Mouse (Mus musculus): ENCODE measurements around the gene Dalrd3.

The Dalrd3 gene

DNA sequence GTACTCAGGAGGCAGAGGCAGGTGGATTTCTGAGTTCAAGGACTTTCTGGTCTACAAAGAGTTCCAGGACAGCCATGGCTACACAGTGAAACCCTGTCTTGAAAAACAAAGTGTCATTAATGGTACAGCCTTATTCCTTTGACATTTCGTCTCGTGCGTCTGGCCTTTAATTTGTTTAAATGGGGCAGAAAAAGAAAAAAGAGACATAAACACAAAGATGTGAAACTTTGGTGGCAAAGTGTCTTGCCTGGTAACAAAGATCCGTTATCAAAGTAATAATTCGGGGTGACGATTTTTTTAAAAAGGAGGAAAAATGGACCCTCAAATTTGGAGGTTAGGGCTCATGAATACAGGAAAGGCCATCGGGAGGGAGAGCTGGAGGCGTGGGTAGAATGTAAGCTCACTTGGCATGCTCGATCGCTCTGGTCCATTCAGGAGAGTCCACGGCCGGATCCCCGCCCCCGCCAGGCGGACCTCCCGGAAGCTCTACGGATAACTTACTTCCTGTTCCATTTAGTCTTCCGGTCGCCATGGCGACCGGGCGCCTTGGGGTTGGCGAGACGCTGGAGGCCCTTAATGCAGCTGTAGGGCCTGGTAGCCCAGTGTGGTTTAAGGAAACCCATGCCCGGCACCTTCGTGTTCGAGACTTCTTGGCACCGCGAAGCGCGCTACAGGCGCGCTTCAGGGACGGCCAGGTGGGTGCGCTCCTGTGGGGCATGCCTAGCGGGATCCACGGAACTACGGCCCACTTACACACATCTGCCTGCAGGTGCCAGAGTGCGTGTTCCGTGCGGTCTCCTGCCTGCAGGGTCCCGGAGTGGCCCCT, at the start of gene Dalrd3:
TSS of gene Dalrd3 (plus strand) at position 506 of the 826 bp plus-strand sequence.
- DNase-seq (ENCODE audit: low read depth in 2 of 2, low spot score in 2 of 2), result peak; percentile 66 to 76

DNA sequence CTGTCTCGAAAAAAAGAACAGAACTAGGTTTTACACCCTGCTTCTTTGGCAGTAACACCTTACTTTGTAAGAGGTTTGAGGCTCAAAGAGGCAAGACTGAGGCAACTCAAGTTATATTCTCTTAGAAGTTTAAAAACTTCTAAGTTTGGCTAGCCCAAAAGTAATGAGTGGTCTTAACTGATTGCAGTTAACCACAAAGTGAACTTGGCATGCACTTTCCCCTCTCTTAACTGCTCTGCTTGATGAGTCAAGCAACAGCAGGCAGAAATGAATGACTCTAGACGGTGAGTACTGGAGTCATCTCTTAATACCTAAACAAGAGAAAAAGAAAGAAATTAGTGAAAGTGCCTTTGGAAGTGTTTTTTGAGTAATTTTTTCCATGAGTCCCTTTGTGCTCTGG, 48.1 kb upstream of the Dalrd3 start:
- no peak for DNase-seq (ENCODE audit: low read depth in 2 of 2, low spot score in 2 of 2)

DNA sequence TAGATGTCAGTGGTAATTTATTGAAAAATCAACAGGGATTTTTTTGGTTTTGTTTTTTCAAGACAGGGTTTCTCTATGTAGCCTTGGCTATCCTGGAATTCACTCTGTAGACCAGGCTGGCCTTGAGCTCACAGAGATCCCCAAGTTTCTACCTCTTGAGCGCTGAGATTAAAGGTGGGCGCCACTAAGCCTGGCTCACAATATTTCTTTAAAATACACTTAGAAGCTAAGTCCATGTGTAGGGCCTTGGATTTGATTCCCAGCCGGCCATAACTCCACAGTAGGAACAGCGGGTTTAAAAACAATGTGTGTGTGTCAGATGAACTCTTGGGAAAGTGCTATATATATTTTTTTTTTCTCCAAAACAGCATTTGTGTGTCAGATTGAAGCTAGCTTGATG, 46.3 kb upstream of the Dalrd3 start:
- DNase-seq (ENCODE audit: low read depth in 2 of 2, low spot score in 2 of 2), result no peak

- no peak for DNase-seq (ENCODE audit: low read depth in 2 of 2, low spot score in 2 of 2)
Measured at GRCm38 (mm10) chr9:108525400-108525799, 44.3 kb upstream of the Dalrd3 start.

DNA sequence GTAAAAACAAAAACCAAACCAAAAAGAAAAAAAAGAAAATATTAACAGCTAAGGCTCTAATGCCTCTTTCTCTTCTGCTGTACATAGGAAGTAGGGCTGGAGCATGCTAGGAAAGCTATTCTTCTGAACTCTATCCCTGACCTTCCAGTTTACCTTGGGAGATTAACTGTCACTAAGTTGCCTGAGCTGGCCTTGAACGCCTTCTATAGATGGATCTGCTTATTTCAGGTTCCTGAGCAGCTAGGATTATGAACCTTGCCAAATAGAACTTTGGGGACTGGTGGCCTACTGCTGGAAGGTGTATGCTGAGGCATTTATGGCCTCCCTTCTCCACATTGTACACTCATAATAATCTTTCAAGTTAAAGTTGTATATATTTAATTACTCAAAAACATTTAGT, 38.7 kb upstream of the Dalrd3 start:
- no peak for DNase-seq (ENCODE audit: low read depth in 2 of 2, low spot score in 2 of 2)

GRCm38 (mm10) chr9:108531496-108531895, 38.2 kb upstream of the Dalrd3 start:
- no peak for DNase-seq (ENCODE audit: low read depth in 2 of 2, low spot score in 2 of 2)

DNA sequence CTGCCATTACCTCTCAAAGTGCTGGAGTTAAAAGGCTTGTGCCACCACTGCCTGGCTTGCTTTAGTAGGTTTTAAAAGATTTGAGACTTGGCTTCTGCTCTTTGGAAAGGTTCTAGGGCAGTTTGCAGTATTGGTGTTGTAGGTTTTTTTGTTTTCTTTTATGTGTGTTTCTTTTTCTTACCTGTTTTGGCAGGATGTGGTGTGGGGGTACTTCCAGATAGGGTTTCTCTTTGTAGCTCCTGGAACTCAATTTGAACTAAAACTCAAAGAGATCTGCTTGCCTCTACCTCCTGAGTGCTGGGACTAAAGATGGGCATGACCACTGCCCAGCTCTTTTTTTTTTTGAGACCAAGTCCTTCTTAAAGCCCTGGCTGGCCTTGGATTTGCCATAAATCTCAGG, 28.8 kb upstream of the Dalrd3 start:
- DNase-seq (ENCODE audit: low read depth in 2 of 2, low spot score in 2 of 2), result peak in 1 of 2 experiments; percentile 15

- no peak for DNase-seq (ENCODE audit: low read depth in 2 of 2, low spot score in 2 of 2)
Measured at GRCm38 (mm10) chr9:108545986-108546385, 23.7 kb upstream of the Dalrd3 start.

DNA sequence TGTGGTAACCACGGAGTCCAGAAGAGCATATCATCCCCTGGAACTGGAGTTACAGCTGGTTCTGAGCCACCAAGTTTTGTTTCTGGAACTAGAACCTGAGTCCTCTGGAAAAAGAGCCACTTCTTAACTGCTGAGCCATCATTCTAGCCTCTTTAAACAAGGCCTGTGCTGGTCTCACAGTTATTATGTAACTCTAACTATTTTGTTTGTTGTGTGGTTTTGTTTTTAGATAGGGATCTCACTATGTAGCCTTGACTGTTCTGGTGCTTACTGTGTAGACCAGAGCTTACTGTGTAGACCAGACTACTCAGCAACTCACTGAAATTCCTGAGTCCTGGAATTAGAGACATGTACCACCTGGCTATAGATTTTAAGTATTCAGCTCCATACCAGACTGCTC, 22.8 kb upstream of the Dalrd3 start:
- no peak for DNase-seq (ENCODE audit: low read depth in 2 of 2, low spot score in 2 of 2)

DNA sequence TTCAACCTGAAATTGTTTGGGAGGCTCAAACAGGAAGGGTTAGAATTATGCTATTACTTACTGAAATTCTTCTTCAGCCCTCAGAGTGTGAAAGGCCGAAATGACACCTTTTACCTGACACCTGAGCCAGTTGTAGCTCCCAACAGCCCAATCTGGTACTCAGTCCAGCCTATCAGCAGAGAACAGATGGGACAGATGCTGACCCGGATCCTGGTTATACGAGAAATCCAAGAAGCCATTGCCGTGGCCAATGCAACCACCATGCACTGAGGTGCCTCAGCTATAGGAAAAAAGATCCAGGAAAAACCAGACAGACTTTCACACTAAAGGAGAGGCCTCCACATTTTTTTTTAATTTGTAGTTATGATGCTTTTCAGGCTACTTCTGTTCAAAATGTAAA, 10.5 kb upstream of the Dalrd3 start:
- no peak for DNase-seq (ENCODE audit: low read depth in 2 of 2, low spot score in 2 of 2)

DNA sequence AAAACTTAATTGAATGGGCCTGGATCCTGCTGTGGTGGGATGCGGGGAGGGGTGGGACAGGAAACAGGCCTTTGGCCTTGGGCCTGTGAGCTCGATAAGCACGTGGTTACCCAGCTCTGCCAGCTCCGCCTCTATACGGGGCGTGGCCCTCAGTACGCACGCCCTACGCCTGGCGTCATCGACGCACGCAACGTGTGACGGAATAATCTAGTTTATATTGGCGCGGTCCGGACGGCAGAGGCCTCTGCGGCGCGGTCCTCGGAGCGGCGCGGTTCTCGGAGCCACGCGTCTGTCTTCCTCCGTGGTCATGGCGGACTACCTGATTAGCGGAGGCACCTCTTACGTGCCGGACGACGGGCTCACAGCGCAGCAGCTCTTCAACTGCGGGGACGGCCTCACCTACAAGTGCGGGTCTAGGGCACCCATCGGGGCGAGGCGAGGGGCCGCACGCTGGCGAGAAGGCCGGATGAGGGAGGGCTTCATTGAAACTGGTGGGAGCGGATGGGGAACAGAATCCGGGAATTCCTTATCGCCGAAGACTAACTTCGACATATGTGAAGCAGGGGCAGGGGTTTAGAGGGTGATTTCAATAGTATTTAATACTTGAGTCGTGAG, 9.4 kb upstream of the Dalrd3 start, which contains the start of gene Impdh2:
TSS of gene Impdh2 (plus strand) at position 60 of the 615 bp plus-strand sequence.
- peak; percentile 88 to 93 for DNase-seq (ENCODE audit: low read depth in 2 of 2, low spot score in 2 of 2)

GRCm38 (mm10) chr9:108563671-108564070, 6.0 kb upstream of the Dalrd3 start:
- DNase-seq (ENCODE audit: low read depth in 2 of 2, low spot score in 2 of 2), result no peak

GRCm38 (mm10) chr9:108564131-108564530, 5.6 kb upstream of the Dalrd3 start:
- DNase-seq (ENCODE audit: low read depth in 2 of 2, low spot score in 2 of 2), result no peak

DNA sequence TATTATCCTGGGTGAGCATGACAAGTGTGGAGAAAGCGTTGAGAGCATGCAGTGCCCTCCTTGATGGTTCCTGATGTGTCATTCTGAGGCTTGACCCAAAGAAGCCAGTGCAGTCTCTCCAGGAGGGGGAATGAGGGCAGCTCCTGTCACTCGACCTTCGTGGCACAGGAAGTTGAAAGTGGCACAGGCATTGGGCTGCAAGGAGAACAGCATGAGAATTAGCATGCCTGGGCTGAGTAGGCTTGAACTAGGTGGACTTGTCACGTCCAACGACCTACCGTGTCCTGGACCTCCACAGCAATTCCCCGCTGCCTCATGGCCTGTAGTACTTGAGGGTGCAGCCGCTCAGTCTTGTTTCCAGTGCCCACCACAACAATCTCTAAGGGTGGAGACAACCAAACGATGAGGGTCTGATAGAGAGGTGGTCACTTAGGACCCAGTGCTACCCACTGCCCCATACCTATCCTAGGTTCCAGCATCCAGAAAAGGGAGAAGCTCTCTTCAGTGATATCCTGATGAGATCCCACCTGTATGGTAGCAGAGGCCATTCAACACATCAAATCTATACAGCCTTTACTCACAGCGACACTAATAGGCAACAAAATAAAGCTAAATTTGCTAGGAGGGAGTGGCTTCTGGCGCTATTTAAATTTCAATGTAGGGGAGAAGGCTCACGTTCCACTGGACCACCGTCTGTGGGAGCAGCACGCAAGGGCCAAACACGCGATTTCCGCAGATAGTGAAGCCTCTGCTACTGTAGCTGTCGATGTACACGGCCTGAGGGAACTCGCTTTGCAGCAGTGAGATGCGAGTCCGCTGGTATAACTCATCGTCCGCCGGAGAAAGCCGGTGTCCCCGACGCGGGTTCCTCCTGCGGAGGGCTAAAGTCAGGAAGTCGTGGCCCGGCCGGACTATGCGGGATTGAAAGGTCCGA, 3.5 kb upstream of the Dalrd3 start:
- DNase-seq (ENCODE audit: low read depth in 2 of 2, low spot score in 2 of 2), result no peak

DNA sequence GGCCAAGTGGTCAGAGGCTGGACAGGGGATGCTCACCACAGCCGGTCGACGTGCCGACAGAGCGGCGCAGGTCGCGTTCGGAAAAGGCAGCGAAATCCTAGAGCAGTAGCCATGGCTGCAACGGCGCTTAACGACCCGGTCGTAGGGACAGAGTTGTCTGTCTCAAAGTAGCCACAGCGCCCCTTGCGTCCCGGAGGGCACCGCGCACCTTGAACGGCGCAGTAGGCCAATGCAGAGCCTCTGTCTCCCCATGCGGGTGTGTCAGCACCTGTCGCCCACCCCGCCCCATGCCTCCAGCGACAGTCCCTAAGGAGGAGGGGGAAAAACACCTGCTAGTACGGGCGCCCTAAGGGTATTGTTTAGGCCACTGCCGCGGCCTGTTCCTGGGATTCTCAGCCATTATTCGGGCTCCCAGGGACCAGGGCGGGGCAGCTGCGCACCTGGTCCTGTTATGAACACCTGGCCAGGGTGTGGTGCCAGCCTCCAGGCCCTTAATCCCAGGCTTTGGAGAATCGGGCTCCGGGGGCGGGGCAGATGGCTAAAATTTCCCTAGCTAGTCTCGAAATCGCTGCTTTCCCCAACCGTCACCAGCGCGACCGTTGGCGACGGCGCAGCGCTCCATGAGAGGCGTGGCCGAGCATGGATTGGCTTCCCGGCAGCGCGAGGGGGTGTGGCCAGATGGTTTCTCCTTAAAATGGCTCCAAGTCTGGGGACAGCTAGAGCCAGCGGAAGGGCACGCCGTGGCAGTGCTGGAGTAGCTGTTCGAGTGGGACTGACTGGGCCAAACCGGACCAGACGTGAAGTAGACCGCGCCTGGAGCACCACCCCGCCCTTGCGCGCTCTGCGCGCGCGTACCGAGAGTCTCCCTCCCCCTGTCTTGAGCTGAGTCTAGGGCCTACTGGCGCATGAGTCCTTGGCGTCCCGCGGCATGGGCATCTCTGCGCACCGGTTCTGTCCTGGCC, 2.6 kb upstream of the Dalrd3 start, which contains the start of gene Ndufaf3:
TSS of gene Ndufaf3 (minus strand) at position 620 of the 962 bp plus-strand sequence.
- peak; percentile 94 to 98 for DNase-seq (ENCODE audit: low read depth in 2 of 2, low spot score in 2 of 2)

GRCm38 (mm10) chr9:108567931-108568419, 1.7 kb upstream of the Dalrd3 start:
- no peak for DNase-seq (ENCODE audit: low read depth in 2 of 2, low spot score in 2 of 2)

DNA sequence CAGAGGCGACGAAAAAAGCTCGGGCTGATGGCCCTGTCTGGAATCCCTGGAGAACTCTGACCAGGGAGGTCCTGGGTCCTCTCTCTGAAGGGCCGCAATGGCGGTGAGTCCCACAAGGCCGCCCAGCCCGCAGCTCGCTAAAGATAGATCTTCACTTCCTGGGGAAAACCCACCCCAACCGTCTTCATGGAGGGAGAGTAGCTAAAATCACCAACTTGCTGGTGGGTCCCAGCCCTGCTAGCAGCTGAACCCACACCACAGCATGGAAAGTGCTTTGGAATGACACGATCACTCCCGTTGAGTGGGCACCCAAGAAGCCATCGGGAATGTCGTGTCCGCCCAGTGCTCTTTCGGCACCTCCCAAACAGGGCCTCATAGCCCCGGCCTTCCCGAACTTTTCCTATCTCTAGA, 1.2 kb upstream of the Dalrd3 start:
- DNase-seq (ENCODE audit: low read depth in 2 of 2, low spot score in 2 of 2), result no peak

GRCm38 (mm10) chr9:108570207-108570896, 666 bp downstream of the Dalrd3 start:
- peak; percentile 78 to 87 for DNase-seq (ENCODE audit: low read depth in 2 of 2, low spot score in 2 of 2)

GRCm38 (mm10) chr9:108571401-108571973, 1.8 kb downstream of the Dalrd3 start:
- DNase-seq (ENCODE audit: low read depth in 2 of 2, low spot score in 2 of 2), result no peak
